Mouse (Mus musculus) cerebellum, adult 11-12 months (tissue): Measurements from ENCODE around the gene Spin2g.
"Not testable (repeated sequence)": the region's sequence is repeated elsewhere in the genome, so short reads cannot be mapped to it uniquely, and the experiment has no call there.

Experiments
- DNase-seq: peaks from one replicate; pipeline ENCODE4 v3.0.0; 2022

Gene Spin2g

DNA sequence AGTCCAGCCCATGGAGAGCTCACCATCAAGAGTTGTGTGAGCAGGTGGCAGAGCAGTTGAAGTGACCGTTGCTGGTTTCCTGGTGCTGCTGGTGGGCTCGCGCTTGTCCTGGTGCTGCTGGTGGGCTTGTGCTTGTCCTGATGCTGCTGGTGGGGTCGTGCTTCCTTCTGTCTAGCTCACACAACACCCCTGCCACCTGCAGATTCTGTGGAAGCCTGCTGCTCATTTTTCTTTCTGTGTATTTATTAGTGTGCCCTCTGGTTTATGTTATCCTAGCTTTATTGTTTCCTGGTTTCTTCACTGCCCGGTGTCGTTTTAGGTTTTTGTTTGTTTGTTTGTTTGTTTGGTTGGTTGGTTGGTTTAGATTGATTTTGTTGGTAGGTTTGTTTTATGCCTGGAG is at the start of gene Spin2g:
Gene Spin2g (minus strand): TSS at position 101 of the 400 bp plus-strand sequence.
- not testable (repeated sequence) for DNase-seq
